Mouse (Mus musculus) lung, embryonic 16.5 days (tissue): Measurements from ENCODE around the gene Gpr137b. TPM values are rescaled to one million over a fixed set of nuclear protein-coding genes. Genes with fewer than 3 reads are reported as not detected.
"Not testable (repeated sequence)": the region's sequence is repeated elsewhere in the genome, so short reads cannot be mapped to it uniquely, and the experiment has no call there.

Experiments used
- ATAC-seq: fragments of 200-750 bp; cut with Nextera tagmentation; 2 replicates; pipeline ENCODE4 v1.8.0; 2017; ENCODE audit warnings: low read depth, mild to moderate bottlenecking, moderate library complexity
- H3K27ac ChIP-seq: fragments of 300-500 bp; sonication (generic); 2 replicates; pipeline ENCODE4 v1.5.1; 2014; ENCODE audit warnings: mild to moderate bottlenecking, control low read depth, low read length
- H3K27me3 ChIP-seq: fragments of 300-500 bp; sonication (generic); 2 replicates; pipeline ENCODE4 v1.6.1; 2014; ENCODE audit warnings: low read depth, low read length, mixed read lengths; ENCODE audit not compliant: control insufficient read depth, insufficient read depth
- H3K36me3 ChIP-seq: fragments of 300-500 bp; sonication (generic); 2 replicates; pipeline ENCODE4 v1.6.1; 2014; ENCODE audit warnings: low read length; ENCODE audit not compliant: control insufficient read depth, insufficient read depth
- H3K4me1 ChIP-seq: fragments of 300-500 bp; sonication (generic); replicated peaks from 2 replicates; pipeline ENCODE4 v1.6.1; 2014; ENCODE audit warnings: low read length, mixed read lengths; ENCODE audit not compliant: control insufficient read depth, insufficient read depth
- H3K4me2 ChIP-seq: fragments of 300-500 bp; sonication (generic); 2 replicates; pipeline ENCODE4 v1.6.1; 2014; ENCODE audit warnings: low read depth, low read length, control low read depth
- H3K4me3 ChIP-seq: fragments of 300-500 bp; sonication (generic); 2 replicates; pipeline ENCODE4 v1.5.1; 2014; ENCODE audit warnings: mild to moderate bottlenecking, low read length, control low read depth
- H3K9ac ChIP-seq: fragments of 300-500 bp; sonication (generic); 2 replicates; pipeline ENCODE4 v1.6.1; 2014; ENCODE audit warnings: low read length, control low read depth
- H3K9me3 ChIP-seq: fragments of 300-500 bp; sonication (generic); 2 replicates; pipeline ENCODE4 v1.6.1; 2016; ENCODE audit warnings: low read length; ENCODE audit not compliant: control insufficient read depth
- WGBS: fragments of 180-500 bp; shearing (Covaris S2); extraction: QIAGEN DNeasy Blood & Tissue Kit; methylation state at CpG from one replicate; pipeline ENCODE4 v1.1.7; 2014; 5-methylcytosine and 5-hydroxymethylcytosine counted together
- polyA plus RNA-seq: library from polyadenylated mRNA; unstranded; fragments of >200 nt; fragmentation: Nextera tagmentation; extraction: Ambion mirVana; gene quantifications from 2 replicates; pipeline ENCODE4 v1.2.1, GENCODE M21; 2015

Gene Gpr137b
- polyA plus RNA-seq, 1 experiment from 2014 or later: 14.2 TPM

GRCm38 (mm10) chr13:13373965-13374364 is 19.8 kb downstream of the Gpr137b start:
- not testable (repeated sequence) for H3K4me3 ChIP-seq, H3K4me1 ChIP-seq, H3K36me3 ChIP-seq, H3K9me3 ChIP-seq, H3K4me2 ChIP-seq, H3K9ac ChIP-seq, H3K27me3 ChIP-seq
- H3K27ac ChIP-seq: peak overlapping the region; percentile 56
- WGBS: 59% methylated on average over 5 of the region's 6 CpGs
- peak; percentile 87 for ATAC-seq

- H3K4me1 ChIP-seq, H3K9ac ChIP-seq, H3K27me3 ChIP-seq, H3K4me3 ChIP-seq, ATAC-seq, H3K4me2 ChIP-seq, H3K36me3 ChIP-seq, H3K27ac ChIP-seq, H3K9me3 ChIP-seq: not testable (repeated sequence)
- WGBS: 83% methylated on average over 7 of the region's 7 CpGs
Observed at GRCm38 (mm10) chr13:13371436-13371835, 22.4 kb downstream of the Gpr137b start.

- not testable (repeated sequence) for H3K27ac ChIP-seq, H3K4me1 ChIP-seq, H3K4me3 ChIP-seq, H3K9ac ChIP-seq, ATAC-seq, H3K4me2 ChIP-seq, H3K36me3 ChIP-seq, H3K27me3 ChIP-seq, H3K9me3 ChIP-seq
- 97% methylated on average over 2 of the region's 2 CpGs for WGBS
Observed at GRCm38 (mm10) chr13:13366371-13366770, 27.4 kb downstream of the Gpr137b start.

GRCm38 (mm10) chr13:13363536-13363935 is 30.3 kb downstream of the Gpr137b start:
- not testable (repeated sequence) for H3K36me3 ChIP-seq, H3K4me3 ChIP-seq, H3K27me3 ChIP-seq, H3K4me2 ChIP-seq, H3K4me1 ChIP-seq, H3K27ac ChIP-seq, ATAC-seq, H3K9me3 ChIP-seq, H3K9ac ChIP-seq
- WGBS: 91% methylated on average over 7 of the region's 7 CpGs

- not testable (repeated sequence) for H3K27ac ChIP-seq, H3K4me1 ChIP-seq, H3K9me3 ChIP-seq, H3K36me3 ChIP-seq, H3K9ac ChIP-seq, H3K4me3 ChIP-seq, H3K4me2 ChIP-seq, ATAC-seq, H3K27me3 ChIP-seq
- WGBS: 93% methylated on average over 6 of the region's 6 CpGs
Observed at GRCm38 (mm10) chr13:13362261-13362660, 31.6 kb downstream of the Gpr137b start.

GRCm38 (mm10) chr13:13360045-13360444 is 33.8 kb downstream of the Gpr137b start:
- peak; percentile 46; the same call in 1 of the 2 replicates for ATAC-seq
- not testable (repeated sequence) for H3K27ac ChIP-seq, H3K36me3 ChIP-seq, H3K9me3 ChIP-seq, H3K27me3 ChIP-seq, H3K4me1 ChIP-seq, H3K4me3 ChIP-seq, H3K9ac ChIP-seq, H3K4me2 ChIP-seq
- WGBS: 39% methylated on average over 4 of the region's 4 CpGs

GRCm38 (mm10) chr13:13358602-13359001 is 35.2 kb downstream of the Gpr137b start:
- not testable (repeated sequence) for H3K4me3 ChIP-seq, H3K36me3 ChIP-seq, H3K9me3 ChIP-seq, ATAC-seq, H3K27ac ChIP-seq, H3K4me1 ChIP-seq, H3K4me2 ChIP-seq, H3K27me3 ChIP-seq, H3K9ac ChIP-seq
- 74% methylated on average over 7 of the region's 7 CpGs for WGBS

GRCm38 (mm10) chr13:13358097-13358496 is 35.7 kb downstream of the Gpr137b start:
- H3K9ac ChIP-seq, H3K4me3 ChIP-seq, H3K4me2 ChIP-seq, H3K27me3 ChIP-seq, H3K9me3 ChIP-seq, H3K4me1 ChIP-seq, H3K27ac ChIP-seq, H3K36me3 ChIP-seq: not testable (repeated sequence)
- peak; percentile 26; the same call in 1 of the 2 replicates for ATAC-seq
- 66% methylated on average over 8 of the region's 8 CpGs for WGBS

- peak; percentile 47; the same call in 1 of the 2 replicates for ATAC-seq
- H3K4me1 ChIP-seq, H3K27ac ChIP-seq, H3K4me2 ChIP-seq, H3K36me3 ChIP-seq, H3K9me3 ChIP-seq, H3K9ac ChIP-seq, H3K27me3 ChIP-seq, H3K4me3 ChIP-seq: not testable (repeated sequence)
- WGBS: 44% methylated on average over 4 of the region's 4 CpGs
Observed at GRCm38 (mm10) chr13:13352113-13352512, 41.7 kb downstream of the Gpr137b start.

- H3K27ac ChIP-seq, H3K4me1 ChIP-seq, ATAC-seq, H3K27me3 ChIP-seq, H3K4me2 ChIP-seq, H3K4me3 ChIP-seq, H3K9me3 ChIP-seq, H3K36me3 ChIP-seq, H3K9ac ChIP-seq: not testable (repeated sequence)
- 82% methylated on average over 7 of the region's 7 CpGs for WGBS
Observed at GRCm38 (mm10) chr13:13350681-13351080, 43.1 kb downstream of the Gpr137b start.
